Mouse (Mus musculus): ENCODE results near the gene Rorc.

DNA sequence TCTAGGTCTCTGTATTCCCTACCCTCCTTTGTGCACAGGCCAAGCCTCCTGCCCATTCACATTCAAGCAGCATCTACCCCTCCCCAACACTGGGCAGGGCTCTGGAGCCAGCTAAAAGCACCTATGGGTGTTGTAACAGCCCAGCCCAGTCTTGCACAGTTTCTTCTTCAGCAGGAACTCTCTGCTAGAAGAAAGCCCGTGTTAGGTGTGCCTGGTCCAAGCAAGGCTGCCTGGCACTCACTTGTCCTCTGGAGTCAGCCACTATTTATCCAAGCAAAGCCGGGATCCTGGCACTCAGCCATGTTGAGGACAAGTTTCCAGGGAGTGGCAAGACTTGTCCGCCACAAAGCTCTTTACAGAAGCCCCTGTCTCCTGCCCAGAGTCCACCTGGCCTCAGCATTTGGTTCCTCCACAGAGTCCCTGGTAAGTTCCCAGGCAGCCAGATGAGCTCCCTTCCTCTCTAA, 30.6 kb upstream of the Rorc start, which contains the start of gene Them5:
- TF ChIP-seq ZC3H11A (IDR thresholded peaks at IDR 0.05; ENCODE audit: borderline replicate concordance, low read depth, low read length) (no peak), CHD2 (IDR thresholded peaks at IDR 0.05; ENCODE audit: low read depth, low read length) (no peak), ZNF384 (IDR thresholded peaks at IDR 0.05; ENCODE audit: low read depth, low read length) (no peak), MAFK (IDR thresholded peaks at IDR 0.05; ENCODE audit: insufficient read depth, low read depth, low read length) (no peak), HCFC1 (IDR thresholded peaks at IDR 0.05; ENCODE audit: borderline replicate concordance, insufficient read depth, low read length) (no peak)
